Mouse (Mus musculus) mouse embryonic stem cell (cell line): ENCODE measurements around the gene Sct.

ENCODE experiments used
- in situ Hi-C, 2 experiments: fragments of 300-500 bp; cut with MboI; formaldehyde crosslinking; loops; 1 replicate in 1 of 2; 3 replicates in 1 of 2; pipeline ENCODE4 v1.14.3; 2019 to 2020; ENCODE audit warnings: low sequenced_read_pairs in 2 of 2, low pct_unique_long_range_greater_than_20kb in 1 of 2, mixed read lengths in 1 of 2; ENCODE audit not compliant: unreplicated experiment in 1 of 2

Sct gene

DNA sequence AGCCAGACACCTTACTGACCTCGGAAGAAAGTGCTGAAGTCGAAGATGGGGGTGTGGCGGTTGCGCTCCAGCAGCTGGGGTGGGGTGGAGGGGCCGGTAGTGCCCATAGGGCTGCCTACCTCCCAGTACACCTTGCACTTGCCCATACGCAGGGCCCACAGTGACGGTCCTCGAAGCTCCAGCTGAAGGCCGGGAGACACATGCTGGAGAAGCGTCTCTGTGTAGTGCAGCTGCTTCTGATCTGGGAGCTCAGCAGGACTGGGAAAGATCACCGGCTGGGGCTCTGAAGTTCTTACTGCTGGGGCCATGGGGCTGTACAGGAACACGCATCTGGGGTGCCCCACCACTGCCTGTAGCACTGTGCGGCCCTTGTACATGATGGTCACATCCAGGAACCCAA is 15.3 kb downstream of the Sct start:
- in situ Hi-C loops, result no loop called here

DNA sequence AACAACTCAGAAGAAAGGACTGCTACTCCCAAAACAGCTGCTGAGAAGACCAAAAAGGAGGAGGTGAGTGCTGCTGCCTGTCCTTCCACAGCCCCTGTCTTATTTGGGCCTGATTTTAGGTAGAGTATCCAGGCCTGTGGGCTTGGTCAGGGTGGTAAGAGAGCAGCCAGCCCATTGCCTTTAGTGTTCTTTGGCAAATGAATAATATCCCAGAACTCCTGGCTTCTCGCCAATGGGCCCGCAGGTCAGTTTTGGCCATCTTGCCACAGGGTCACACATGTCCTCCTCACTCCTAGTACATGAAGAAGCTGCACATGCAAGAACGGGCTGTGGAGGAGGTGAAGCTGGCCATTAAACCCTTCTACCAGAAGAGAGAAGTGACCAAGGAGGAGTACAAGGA is 17.5 kb downstream of the Sct start:
- in situ Hi-C loops, result no loop called here

DNA sequence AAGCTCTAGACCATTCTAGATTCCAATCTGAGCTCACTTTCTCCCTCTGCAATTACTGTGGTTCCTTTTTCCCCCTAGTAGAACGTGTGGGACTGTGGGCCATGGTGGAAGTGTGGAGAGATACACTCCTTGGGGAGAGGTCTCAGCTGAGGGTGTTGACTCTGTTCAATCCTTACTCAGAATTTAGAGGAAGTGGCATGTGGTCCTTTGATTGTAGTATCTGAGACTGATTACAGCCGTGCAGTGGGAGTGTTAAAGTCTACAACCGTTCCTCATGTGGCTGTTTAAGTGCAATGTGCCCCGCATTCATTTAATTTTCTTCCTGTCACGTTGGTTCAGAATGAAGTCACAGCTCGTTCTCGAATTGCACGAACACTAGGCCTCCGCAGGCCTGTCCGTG is 22.8 kb downstream of the Sct start:
- in situ Hi-C loops, result loop anchor here in 1 of 2 experiments (10.0 kb wide), 1 partner anchor 59 kb away; no protein-coding TSS in a partner anchor

GRCm38 (mm10) chr7:141250486-141250885 is 28.4 kb downstream of the Sct start:
- in situ Hi-C loops, result loop anchor here (5.0 to 10.0 kb wide), 2 partner anchors 62 to 64 kb away; no protein-coding TSS in a partner anchor

DNA sequence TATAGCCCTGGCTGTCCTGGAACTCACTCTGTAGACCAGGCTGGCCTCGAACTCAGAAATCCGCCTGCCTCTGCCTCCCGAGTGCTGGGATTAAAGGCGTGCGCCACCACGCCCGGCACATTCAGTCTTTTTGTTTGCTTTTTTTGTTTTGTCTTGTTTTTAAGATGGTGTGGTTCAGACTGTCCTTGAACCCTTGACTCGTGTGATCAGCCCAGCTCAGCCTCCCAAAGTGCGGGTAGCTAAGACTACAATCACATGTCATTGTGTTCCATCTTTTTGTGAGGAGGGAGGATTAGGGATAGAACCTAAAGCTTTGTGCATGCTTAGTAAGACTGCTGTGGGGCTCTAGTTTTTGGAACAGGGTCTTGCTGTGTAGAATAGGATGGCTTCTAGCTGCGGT is 47.4 kb downstream of the Sct start:
- in situ Hi-C loops, result no loop called here

GRCm38 (mm10) chr7:141231111-141231510 is 47.8 kb downstream of the Sct start:
- in situ Hi-C loops, result no loop called here

DNA sequence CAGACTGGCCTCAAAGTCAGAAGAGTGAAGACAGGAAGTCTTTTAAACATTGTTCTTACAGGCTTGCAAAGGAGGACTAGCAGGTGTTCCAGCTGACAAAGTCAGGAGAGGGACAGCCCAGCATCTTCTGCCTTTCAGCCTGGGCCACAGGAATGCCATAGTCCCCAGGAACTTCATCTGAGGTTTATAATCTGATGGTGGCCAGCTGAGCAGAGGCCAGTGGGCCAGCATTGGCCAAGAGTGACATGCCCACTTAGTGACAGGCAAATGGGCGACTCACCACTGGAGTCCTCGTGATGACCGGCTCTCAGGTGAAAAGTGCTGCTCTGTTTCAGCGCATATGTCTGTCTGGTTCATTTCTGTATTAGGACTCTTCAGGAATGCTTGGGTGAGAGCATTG is 48.4 kb downstream of the Sct start:
- in situ Hi-C loops, result no loop called here

GRCm38 (mm10) chr7:141229702-141230101 is 49.2 kb downstream of the Sct start:
- in situ Hi-C loops, result no loop called here
